Mouse (Mus musculus): ENCODE measurements around the gene Rbms2.
"Not testable (repeated sequence)": the region's sequence is repeated elsewhere in the genome, so short reads cannot be mapped to it uniquely, and the experiment has no call there.

The Rbms2 gene

GRCm38 (mm10) chr10:128090651-128091563 lies 89.2 kb downstream of the Rbms2 start:
- DNase-seq, result peak; percentile 81

DNA sequence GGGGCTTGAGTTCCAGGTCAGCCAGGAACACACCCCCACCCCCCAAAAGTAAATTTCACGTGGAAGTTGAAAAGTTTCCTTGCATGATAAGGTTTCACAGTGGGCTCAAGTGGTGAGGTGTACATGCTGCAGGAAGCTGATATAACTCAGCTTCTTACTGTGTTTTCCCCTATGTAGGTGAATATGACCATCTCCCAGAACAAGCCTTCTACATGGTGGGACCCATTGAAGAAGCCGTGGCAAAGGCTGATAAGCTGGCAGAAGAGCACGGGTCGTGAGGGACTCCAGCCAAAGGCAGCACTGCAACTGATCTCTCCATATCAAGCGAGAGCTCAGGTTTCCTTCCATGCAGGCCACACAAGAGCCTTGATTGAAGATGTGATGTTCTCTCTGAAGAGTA lies 90.3 kb downstream of the Rbms2 start:
- no peak for DNase-seq

DNA sequence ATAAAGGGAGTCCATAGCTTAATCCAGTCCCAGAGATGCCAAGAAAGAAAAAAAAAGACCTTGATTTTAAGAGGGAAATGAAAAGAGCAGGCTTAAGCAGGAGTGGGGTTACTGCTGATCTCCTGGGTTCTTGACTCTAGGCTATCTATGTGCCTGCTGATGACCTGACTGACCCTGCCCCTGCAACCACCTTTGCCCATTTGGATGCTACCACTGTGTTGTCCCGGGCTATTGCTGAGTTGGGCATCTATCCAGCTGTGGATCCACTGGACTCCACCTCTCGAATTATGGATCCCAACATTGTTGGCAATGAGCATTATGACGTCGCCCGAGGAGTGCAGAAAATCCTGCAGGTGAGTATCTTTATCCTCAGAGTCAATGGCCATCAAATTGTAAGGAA lies 91.9 kb downstream of the Rbms2 start:
- DNase-seq, result no peak

DNA sequence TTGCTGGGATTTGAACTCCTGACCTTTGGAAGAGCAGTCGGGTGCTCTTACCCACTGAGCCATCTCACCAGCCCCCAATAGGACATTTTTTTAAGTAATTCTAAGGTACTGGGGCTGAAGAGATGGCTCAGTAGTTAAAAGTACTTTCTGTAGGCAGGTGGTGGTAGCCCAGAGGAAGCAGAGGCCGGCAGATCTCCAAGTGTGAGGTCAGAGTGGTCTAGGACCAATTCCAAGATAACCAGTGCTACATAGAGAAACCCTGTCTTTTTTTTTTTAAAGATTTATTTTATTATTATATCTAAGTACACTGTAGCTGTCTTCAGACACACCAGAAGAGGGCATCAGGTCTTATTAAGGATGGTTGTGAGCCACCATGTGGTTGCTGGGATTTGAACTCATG lies 92.9 kb downstream of the Rbms2 start:
- DNase-seq, result not testable (repeated sequence)

- DNase-seq, result no peak
Measured at GRCm38 (mm10) chr10:128086391-128086790, 93.7 kb downstream of the Rbms2 start.

DNA sequence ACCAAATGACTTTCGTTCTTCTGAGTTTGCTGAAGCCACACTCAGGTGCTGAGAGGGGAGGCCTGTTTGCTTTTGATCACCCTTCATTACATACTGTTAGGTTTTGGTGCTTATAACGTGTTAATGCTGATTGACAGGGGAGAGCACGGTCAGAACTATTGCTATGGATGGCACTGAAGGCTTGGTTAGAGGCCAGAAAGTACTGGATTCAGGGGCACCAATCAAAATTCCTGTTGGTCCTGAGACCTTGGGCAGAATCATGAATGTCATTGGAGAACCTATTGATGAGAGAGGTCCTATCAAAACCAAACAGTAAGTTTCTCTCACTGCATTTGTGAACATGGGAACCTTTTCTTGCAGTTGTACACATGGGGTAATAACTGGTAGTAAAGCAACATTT lies 95.9 kb downstream of the Rbms2 start:
- DNase-seq, result no peak

DNA sequence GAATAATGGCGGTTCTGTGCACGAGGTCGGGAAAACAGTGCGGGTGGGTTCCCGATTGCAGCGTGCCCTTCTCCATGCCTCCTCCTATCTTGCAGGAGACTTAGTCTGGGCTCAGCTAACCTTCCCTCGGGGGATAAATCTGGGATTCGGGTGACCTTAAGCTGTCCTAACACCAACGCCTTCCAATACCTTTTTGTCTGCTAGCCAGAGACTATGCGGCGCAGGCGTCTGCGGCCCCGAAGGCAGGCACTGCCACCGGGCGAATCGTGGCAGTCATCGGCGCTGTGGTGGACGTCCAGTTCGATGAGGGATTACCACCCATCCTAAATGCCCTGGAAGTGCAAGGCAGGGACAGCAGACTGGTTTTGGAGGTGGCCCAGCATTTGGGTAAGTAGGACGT lies 96.4 kb downstream of the Rbms2 start:
- DNase-seq, result peak; percentile 27

GRCm38 (mm10) chr10:128082880-128083421 lies 97.1 kb downstream of the Rbms2 start, which contains the start of gene Atp5b:
Gene Atp5b, plus strand, starts transcription at chr10:128083273.
- peak; percentile 96 for DNase-seq

- no peak for DNase-seq
Measured at GRCm38 (mm10) chr10:128082477-128082808, 97.7 kb downstream of the Rbms2 start.

DNA sequence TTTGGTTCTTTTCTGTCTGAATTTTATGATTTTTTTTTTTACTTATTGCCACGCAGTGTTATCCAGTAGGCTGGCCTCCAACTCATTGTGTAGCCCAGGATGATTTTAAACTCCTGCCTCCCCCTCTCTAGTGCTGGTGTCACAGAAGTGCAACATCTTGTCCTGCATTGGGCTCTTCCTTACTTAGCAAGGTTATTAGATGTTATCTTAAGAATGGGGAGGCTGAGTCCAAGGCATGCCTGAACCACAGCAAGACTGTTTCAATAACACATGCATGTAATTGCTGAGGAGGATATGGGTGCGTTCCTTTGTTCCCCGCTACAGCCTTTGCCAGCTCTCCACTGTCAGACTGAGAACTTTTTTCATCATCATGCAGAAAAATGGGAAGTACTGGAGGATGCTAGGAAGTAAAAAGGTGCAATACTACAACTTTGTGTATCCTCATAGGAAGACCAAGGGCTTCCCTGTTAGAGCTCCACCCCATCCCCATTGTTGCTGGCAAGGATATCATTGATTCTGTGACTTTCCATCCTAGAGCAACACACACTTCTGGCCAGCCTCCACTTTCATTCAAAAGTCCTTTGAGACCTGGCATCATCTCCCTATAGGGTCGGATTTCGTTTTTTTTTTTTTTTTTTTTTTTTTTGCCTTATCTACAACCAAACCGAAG lies 98.2 kb downstream of the Rbms2 start:
- no peak for DNase-seq

Measured in right cerebral cortex, postnatal 25 days (tissue).